Mouse (Mus musculus) heart, embryonic 10.5 days (tissue): ENCODE data around the gene Tmem259. TPM values are rescaled to one million over a fixed set of nuclear protein-coding genes. Genes with fewer than 3 reads are reported as not detected.
A peak's percentile ranks its signal among the peaks of the same experiment; 100 is the strongest.

Source experiments
- DNase-seq: peaks from one replicate; pipeline ENCODE4 v3.0.0-alpha.2; 2017; ENCODE audit warnings: low spot score
- H3K27ac ChIP-seq: fragments of 300-500 bp; sonication (generic); 2 replicates; pipeline ENCODE4 v1.5.1; 2016; ENCODE audit warnings: mild to moderate bottlenecking
- H3K27me3 ChIP-seq: fragments of 300-500 bp; sonication (generic); 2 replicates; pipeline ENCODE4 v1.6.1; 2016; ENCODE audit warnings: mild to moderate bottlenecking; ENCODE audit not compliant: poor library complexity, insufficient read depth, severe bottlenecking
- H3K36me3 ChIP-seq: fragments of 300-500 bp; sonication (generic); 2 replicates; pipeline ENCODE4 v1.6.1; 2016; ENCODE audit warnings: mild to moderate bottlenecking, moderate library complexity
- H3K4me1 ChIP-seq: fragments of 300-500 bp; sonication (generic); 2 replicates; pipeline ENCODE4 v1.6.1; 2016; ENCODE audit warnings: mild to moderate bottlenecking
- H3K4me3 ChIP-seq: fragments of 300-500 bp; sonication (generic); 2 replicates; pipeline ENCODE4 v1.5.1; 2016; ENCODE audit warnings: mild to moderate bottlenecking, moderate library complexity
- H3K9me3 ChIP-seq: fragments of 300-500 bp; sonication (generic); 2 replicates; pipeline ENCODE4 v1.6.1; 2016; ENCODE audit warnings: mild to moderate bottlenecking, moderate library complexity
- WGBS: fragments of 180-500 bp; shearing (Covaris S2); methylation state at CpG from one replicate; pipeline ENCODE4 v1.1.7; 2016; 5-methylcytosine and 5-hydroxymethylcytosine counted together
- polyA plus RNA-seq: library from polyadenylated mRNA; unstranded; fragments of >200 nt; fragmentation: Nextera tagmentation; extraction: Ambion mirVana; gene quantifications from 2 replicates; pipeline ENCODE4 v1.2.1, GENCODE M21; 2016

The Tmem259 gene
- polyA plus RNA-seq, 1 experiment from 2014 or later: 16.4 TPM

DNA sequence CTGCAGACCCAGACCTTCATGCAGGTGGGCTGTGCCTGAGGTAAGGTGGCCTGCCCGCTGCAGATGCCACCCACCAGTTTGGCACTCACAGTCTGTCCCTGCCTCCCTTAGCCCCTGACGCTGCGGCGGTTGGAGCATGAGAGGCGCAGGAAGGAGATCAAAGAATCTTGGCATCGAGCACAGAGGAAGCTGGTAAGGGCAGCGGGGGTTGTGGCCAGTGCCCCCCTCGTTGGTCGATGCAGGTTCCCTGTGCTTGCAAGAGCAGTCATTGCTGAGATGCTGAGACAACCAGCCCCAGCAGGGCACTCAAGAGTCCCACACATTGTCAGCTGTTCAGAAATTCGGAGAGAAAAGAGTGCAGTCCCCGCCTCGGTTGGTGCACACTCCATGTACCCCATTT, 38.0 kb upstream of the Tmem259 start:
- H3K27me3 ChIP-seq: no peaks in the 10 kb centered on the region
- 93% methylated on average over 12 of the region's 12 CpGs for WGBS
- H3K9me3 ChIP-seq: no peaks in the 10 kb centered on the region
- H3K27ac ChIP-seq: no peak overlapping the region
- H3K36me3 ChIP-seq: peaks cover 30% of the 10 kb centered on the region
- H3K4me1 ChIP-seq: peaks cover 54% of the 10 kb centered on the region
- no peak for DNase-seq
- H3K4me3 ChIP-seq: no peak overlapping the region

DNA sequence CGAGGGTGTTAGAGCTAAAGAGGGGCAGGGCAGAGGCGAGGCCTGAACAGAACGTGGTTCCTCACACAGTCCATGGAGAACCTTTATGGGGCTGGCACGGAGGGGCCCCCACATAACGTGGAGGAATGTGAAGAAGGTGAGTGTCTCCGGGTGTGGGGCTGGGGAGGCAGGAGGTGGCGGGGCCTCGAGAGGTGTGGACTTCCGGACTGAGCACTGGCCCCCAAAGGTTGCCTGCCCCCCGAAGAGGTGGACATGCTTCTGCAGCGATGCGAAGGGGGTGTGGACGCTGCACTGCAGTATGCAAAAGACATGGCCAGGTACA, 37.2 kb upstream of the Tmem259 start:
- 91% methylated on average over 13 of the region's 13 CpGs for WGBS
- Histone ChIP-seq H3K27ac (no peak overlapping the region), H3K4me1 (peaks cover 58% of the 10 kb centered on the region), H3K4me3 (peak overlapping the region; percentile 1; the same call in 1 of the 2 replicates), H3K36me3 (peaks cover 21% of the 10 kb centered on the region), H3K9me3 (no peaks in the 10 kb centered on the region), H3K27me3 (peaks cover under 1% of the 10 kb centered on the region; the same call in 1 of the 2 replicates)
- no peak for DNase-seq

DNA sequence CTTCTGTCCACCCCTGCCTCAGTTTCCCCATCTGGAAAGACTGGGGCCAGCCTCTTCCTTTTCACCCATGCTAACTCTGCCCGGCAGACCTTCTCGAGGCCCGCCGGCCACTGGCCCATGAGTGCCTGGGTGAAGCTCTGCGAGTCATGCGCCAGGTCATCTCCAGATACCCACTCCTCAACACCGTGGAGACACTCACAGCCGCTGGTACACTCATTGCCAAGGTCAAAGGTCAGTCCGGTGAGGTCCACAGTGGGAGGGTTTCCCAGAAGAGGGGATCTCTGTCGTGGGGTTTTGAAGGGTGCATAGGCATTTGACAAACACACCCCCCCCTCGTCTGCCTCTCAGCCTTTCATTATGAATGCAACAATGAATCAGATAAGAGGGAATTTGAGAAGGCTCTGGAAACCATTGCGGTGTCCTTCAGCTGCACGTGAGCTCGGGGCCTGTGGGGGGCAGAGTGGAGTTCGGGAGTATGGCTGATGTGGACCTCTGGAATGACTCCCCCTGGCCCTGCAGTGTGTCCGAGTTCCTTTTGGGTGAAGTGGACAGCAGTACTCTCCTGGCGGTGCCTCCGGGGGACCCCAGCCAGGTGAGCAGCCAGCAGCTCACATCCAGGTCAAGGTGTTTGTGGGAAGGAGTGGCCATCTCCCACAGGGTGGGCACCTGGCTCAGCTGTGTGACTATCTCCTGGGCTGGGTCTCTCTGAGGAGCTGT, 36.6 kb upstream of the Tmem259 start:
- H3K36me3 ChIP-seq: peaks cover 18% of the 10 kb centered on the region
- peak overlapping the region; percentile 49 for H3K4me3 ChIP-seq
- H3K4me1 ChIP-seq: peaks cover 58% of the 10 kb centered on the region
- H3K27ac ChIP-seq: peak overlapping the region; percentile 86
- peaks cover 6% of the 10 kb centered on the region for H3K27me3 ChIP-seq
- no peak for DNase-seq
- no peaks in the 10 kb centered on the region for H3K9me3 ChIP-seq
- 79% methylated on average over 18 of the region's 18 CpGs for WGBS

DNA sequence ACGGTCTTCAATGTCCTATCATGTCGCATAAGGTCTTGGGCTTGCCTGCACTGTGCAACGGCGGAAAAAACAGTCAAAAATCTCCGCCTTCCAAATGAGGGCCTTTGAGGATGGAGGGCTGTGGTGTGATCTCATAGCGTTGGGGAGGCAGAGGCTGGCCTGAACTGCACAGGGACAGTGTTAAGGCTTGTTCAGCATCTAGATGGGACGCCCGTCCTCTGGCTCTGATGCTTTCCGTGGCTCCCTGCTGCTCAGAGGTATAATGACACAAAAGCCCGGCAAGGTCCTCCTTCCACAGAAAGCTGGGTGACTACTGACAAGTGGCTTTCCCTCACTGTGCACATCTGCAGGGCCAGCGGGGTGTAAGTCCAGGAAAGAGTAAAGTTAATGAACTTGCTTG, 36.1 kb upstream of the Tmem259 start:
- peak overlapping the region; percentile 49 for H3K4me3 ChIP-seq
- 26% methylated on average over 11 of the region's 11 CpGs for WGBS
- DNase-seq: no peak
- H3K9me3 ChIP-seq: no peaks in the 10 kb centered on the region
- peaks cover 12% of the 10 kb centered on the region for H3K27me3 ChIP-seq
- peaks cover 56% of the 10 kb centered on the region for H3K4me1 ChIP-seq
- H3K27ac ChIP-seq: peak overlapping the region; percentile 86
- peaks cover 18% of the 10 kb centered on the region for H3K36me3 ChIP-seq

DNA sequence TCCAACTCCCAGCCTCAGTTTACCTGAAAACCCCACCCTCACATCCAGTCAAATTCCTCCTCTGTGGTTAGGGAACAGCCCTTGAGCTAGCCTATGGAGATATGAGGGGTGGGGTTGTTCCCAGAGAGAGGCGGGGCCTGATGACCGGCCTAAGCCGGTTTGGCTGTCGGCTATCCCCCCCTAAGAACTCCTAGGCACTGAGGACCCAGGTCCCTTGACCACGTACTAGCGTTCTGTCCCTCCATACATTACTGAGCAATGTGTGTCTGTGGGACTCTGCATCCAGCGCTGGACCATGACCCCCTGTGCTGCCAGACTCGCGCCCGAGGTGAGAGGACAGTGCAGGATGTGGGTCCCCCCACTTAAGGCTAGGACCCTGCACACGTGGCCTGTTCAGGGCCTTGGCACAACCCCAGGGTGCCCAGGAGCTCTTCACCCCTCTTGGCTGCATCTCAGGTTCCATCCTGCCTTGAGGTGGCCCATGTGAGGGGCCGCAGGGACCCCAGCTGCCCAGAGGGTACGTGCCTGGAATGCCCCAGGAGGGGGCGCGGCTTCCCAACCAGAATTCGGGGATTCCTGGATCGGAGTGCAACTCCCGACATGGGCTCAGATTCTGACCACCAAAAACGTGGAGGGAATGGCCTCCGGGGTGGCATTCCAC, 35.5 kb upstream of the Tmem259 start:
- 6% methylated on average over 20 of the region's 20 CpGs for WGBS
- peaks cover 18% of the 10 kb centered on the region for H3K27me3 ChIP-seq
- peak overlapping the region; percentile 49 for H3K4me3 ChIP-seq
- no peak for DNase-seq
- peak overlapping the region; percentile 86 for H3K27ac ChIP-seq
- H3K9me3 ChIP-seq: no peaks in the 10 kb centered on the region
- peaks cover 58% of the 10 kb centered on the region for H3K4me1 ChIP-seq
- peaks cover 18% of the 10 kb centered on the region for H3K36me3 ChIP-seq

DNA sequence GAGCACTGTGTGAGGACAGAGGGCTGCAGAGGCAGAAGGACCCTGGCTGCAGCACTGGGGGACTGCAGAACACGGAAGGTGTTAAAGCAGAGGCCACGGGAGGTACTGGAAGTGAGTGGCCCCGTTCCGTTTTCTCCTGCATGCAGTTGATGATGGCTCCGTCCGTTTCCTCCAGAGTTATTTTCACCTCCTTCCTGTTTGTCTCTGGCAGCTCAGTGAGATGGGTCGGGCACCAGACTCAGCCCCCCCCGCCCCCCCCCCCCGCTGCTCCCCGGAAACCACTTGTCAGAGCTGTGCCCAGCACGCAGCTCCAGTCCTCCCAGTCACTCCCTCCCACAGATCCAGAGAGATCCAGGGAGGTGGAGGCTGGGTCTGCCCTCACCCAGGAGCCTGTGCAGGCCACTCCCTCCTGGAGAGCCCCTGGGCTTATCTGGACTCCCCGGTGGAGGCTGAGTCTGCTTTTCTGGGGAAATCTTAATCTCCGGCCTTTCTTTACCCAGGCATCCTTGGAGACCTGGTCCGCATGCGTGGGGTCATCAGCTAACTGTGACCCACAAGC, 34.7 kb upstream of the Tmem259 start:
- H3K4me1 ChIP-seq: peaks cover 61% of the 10 kb centered on the region
- DNase-seq: no peak
- peak overlapping the region; percentile 86 for H3K27ac ChIP-seq
- H3K36me3 ChIP-seq: peaks cover 18% of the 10 kb centered on the region
- H3K4me3 ChIP-seq: peak overlapping the region; percentile 49
- 1% methylated on average over 15 of the region's 15 CpGs for WGBS
- peaks cover 25% of the 10 kb centered on the region for H3K27me3 ChIP-seq
- H3K9me3 ChIP-seq: no peaks in the 10 kb centered on the region

DNA sequence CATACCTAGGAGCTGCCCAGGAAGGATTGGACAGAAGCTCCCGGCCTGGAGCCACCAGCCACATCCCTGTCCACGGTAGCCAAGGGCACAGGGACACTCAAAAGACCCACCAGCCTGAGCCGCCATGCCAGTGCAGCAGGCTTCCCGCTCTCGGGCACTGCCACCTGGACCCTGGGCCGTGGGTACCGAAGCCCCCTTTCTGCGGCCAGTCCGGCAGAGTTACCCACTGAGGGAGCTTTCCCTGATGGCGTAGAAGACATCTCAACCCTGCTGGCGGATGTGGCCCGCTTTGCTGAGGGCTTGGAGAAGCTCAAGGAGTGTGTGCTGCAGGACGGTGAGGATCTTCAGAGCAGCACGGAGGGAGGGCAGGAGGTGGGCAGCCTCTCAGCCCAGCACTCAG, 33.6 kb upstream of the Tmem259 start:
- no peak overlapping the region for H3K4me3 ChIP-seq
- WGBS: 72% methylated on average over 14 of the region's 14 CpGs
- peaks cover 67% of the 10 kb centered on the region for H3K4me1 ChIP-seq
- DNase-seq: no peak
- peaks cover 20% of the 10 kb centered on the region for H3K36me3 ChIP-seq
- H3K9me3 ChIP-seq: no peaks in the 10 kb centered on the region
- H3K27ac ChIP-seq: peak overlapping the region; percentile 9; the same call in 1 of the 2 replicates
- H3K27me3 ChIP-seq: peaks cover 36% of the 10 kb centered on the region

DNA sequence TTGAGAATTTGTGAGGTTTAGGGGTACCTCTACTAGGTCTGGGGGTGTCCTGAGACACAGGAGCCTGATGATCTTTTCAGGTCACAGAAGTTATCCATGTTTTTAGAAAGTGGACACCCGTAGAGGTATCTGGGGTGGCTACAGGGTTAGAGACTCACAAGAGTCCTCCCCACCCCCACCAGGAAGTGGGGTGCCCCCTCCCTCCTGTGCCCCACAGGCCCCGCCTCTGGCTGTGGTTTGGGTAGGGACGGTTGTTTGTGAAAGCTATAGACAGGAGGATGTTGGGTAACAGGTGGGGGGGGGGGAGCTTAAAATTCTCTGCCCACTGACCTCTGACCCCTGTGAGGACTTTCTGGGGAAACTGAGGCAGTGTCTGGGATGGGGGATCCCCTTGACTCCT, 33.2 kb upstream of the Tmem259 start:
- Histone ChIP-seq H3K4me3 (no peak overlapping the region), H3K4me1 (peaks cover 67% of the 10 kb centered on the region), H3K27me3 (peaks cover 40% of the 10 kb centered on the region), H3K9me3 (no peaks in the 10 kb centered on the region), H3K27ac (peak overlapping the region; percentile 9; the same call in 1 of the 2 replicates), H3K36me3 (peaks cover 18% of the 10 kb centered on the region)
- WGBS: 75% methylated on average over 3 of the region's 3 CpGs
- DNase-seq: no peak

DNA sequence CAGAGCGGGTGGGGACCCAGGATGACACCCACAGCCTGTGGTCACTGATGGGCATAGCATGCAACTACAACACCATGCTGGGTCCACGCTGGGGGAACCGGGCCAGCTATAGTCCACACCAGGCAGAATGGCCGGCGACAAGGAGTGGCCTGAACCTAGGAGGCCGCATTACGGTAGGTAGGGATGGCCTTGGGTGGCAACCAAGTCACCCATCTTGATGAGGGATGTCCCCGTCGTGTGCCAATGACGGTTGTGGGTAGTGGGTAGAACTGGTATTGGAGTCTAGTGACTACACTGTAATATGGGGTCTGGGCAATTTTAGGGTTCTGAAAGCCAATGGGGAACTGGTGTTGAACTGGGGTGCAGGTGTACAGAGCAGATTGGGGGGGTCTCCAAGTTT, 32.8 kb upstream of the Tmem259 start:
- Histone ChIP-seq H3K4me1 (peaks cover 67% of the 10 kb centered on the region), H3K36me3 (peaks cover 17% of the 10 kb centered on the region), H3K9me3 (no peaks in the 10 kb centered on the region), H3K27ac (0 out of 2 replicates have a peak overlapping the region, but pooled peaks have one; percentile 7), H3K27me3 (peaks cover 44% of the 10 kb centered on the region), H3K4me3 (no peak overlapping the region)
- WGBS: 85% methylated on average over 10 of the region's 10 CpGs
- no peak for DNase-seq

DNA sequence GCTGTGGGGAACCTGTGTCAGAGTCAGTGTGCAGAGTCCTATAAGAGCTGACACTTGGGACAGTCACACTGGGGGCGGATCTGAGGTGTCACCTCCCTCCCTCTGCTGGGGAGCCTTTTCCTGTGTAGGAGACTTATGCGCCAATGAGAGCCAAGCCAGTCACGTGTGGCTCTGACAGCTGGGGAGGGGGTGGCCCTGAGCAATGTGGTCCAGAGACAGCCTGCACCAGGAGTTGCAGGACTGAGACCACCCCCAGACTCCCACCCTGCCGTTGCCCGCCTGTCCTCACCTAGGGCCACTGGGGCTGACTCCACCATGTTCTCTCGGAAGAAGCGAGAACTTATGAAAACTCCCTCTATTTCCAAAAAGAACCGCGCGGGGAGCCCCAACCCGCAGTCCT, 32.4 kb upstream of the Tmem259 start, which contains the start of gene Arhgap45:
Arhgap45 (plus strand) TSS at position 143 of the 400 bp plus-strand sequence.
- H3K27ac ChIP-seq: peak within 1 kb of the TSS; percentile 7; the same call in 1 of the 2 replicates
- WGBS: 43% methylated on average over 11 of the region's 11 CpGs
- H3K36me3 ChIP-seq: peaks cover 18% of the 10 kb centered on the region
- H3K27me3 ChIP-seq: peaks cover 48% of the 10 kb centered on the region
- no peaks in the 10 kb centered on the region for H3K9me3 ChIP-seq
- H3K4me3 ChIP-seq: no peak within 1 kb of the TSS
- H3K4me1 ChIP-seq: peaks cover 67% of the 10 kb centered on the region
- no peak for DNase-seq

DNA sequence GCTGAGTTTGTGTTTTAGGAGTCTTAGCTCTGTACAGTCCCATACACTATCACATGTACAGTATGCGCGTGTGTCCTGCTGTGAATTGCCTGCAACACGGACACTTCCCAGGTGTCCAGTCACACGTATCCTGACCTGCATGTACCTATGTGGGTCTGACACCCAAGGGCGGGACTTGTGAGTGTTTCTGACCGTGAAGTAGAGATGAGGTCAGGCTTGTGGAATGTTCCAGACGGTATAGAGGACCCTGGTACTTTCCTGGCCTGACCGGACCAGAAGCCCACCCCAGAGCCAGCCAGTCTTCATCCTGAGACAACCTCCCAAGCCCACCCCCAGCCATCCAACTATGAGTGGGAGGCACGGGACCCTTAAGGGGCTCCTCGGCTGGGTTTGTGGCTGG, 31.5 kb upstream of the Tmem259 start:
- no peak for DNase-seq
- H3K27me3 ChIP-seq: peaks cover 48% of the 10 kb centered on the region

DNA sequence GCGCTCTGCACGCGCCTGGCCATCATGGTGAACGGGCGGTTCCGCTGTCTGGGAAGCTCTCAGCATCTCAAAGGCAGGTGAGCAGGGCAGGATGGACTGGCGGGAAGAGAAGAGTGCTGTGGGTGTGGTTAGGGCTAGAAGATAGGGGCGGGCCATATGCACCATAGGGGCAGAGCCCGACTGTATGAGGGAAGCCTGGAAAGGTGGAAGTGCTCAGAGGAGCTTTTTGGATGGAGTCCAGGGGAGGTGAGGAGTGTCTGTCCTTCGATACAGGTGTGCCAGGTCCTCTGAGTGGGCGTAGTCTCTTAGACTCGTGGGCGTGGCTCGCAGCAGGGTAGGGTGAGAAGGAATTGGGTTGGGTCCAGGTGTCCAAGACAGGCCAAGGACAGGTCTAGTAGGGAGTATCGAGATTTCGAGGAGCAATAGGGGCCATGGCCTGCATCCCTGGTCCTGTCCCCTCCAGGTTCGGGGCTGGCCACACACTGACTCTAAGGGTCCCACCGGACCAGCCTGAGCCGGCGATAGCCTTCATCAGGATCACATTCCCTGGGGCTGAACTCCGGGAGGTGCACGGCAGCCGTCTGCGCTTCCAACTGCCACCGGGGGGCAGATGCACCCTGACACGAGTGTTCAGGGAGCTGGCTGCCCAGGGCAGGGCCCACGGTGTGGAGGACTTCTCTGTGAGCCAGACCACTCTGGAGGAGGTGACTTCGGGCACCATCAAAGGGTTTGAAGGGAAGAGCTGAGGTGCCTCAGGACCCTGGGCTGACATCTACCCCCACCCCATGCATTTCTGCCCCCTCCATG, 30.6 kb upstream of the Tmem259 start:
- DNase-seq: no peak
- Histone ChIP-seq H3K9me3 (peaks cover 16% of the 10 kb centered on the region; the same call in 1 of the 2 replicates), H3K36me3 (peaks cover 30% of the 10 kb centered on the region), H3K4me1 (peaks cover 51% of the 10 kb centered on the region), H3K4me3 (no peak overlapping the region), H3K27ac (no peak overlapping the region), H3K27me3 (peaks cover 48% of the 10 kb centered on the region)
- WGBS: 21% methylated on average over 28 of the region's 28 CpGs

More for the DNA sequence above, 31.5 kb upstream of the Tmem259 start:
- 70% methylated on average over 10 of the region's 10 CpGs for WGBS
- Histone ChIP-seq H3K36me3 (peaks cover 23% of the 10 kb centered on the region), H3K4me3 (no peak overlapping the region), H3K4me1 (peaks cover 60% of the 10 kb centered on the region), H3K9me3 (peaks cover 7% of the 10 kb centered on the region; the same call in 1 of the 2 replicates), H3K27ac (no peak overlapping the region)
